Mouse (Mus musculus) heart, embryonic 11.5 days (tissue): Measurements from ENCODE around the gene Acp4. TPM values are rescaled to one million over a fixed set of nuclear protein-coding genes. Genes with fewer than 3 reads are reported as not detected.
"Not testable (repeated sequence)": the region's sequence is repeated elsewhere in the genome, so short reads cannot be mapped to it uniquely, and the experiment has no call there.

Experiments used
- ATAC-seq: fragments of 200-750 bp; cut with Nextera tagmentation; replicated peaks from 2 replicates; pipeline ENCODE4 v1.8.0; 2017; ENCODE audit warnings: moderate library complexity; ENCODE audit not compliant: insufficient number of reproducible peaks, low FRiP score, low TSS enrichment
- H3K27ac ChIP-seq: fragments of 300-500 bp; sonication (generic); 2 replicates; pipeline ENCODE4 v1.5.1; 2014; ENCODE audit warnings: mild to moderate bottlenecking, low read depth, low read length
- H3K27me3 ChIP-seq: fragments of 300-500 bp; sonication (generic); 2 replicates; pipeline ENCODE4 v1.6.1; 2014; ENCODE audit warnings: mild to moderate bottlenecking, low read length, mixed read lengths; ENCODE audit not compliant: control insufficient read depth, insufficient read depth
- H3K36me3 ChIP-seq: fragments of 300-500 bp; sonication (generic); 2 replicates; pipeline ENCODE4 v1.6.1; 2014; ENCODE audit warnings: mild to moderate bottlenecking, low read length, moderate library complexity, mixed read lengths; ENCODE audit not compliant: control insufficient read depth, insufficient read depth
- H3K4me1 ChIP-seq: fragments of 300-500 bp; sonication (generic); 2 replicates; pipeline ENCODE4 v1.6.1; 2014; ENCODE audit warnings: low read length; ENCODE audit not compliant: control insufficient read depth, insufficient read depth
- H3K4me2 ChIP-seq: fragments of 300-500 bp; sonication (generic); 2 replicates; pipeline ENCODE4 v1.6.1; 2014; ENCODE audit warnings: mild to moderate bottlenecking, moderate library complexity
- H3K4me3 ChIP-seq: fragments of 300-500 bp; sonication (generic); 2 replicates; pipeline ENCODE4 v1.5.1; 2014; ENCODE audit warnings: low read depth, low read length
- H3K9ac ChIP-seq: fragments of 300-500 bp; sonication (generic); 2 replicates; pipeline ENCODE4 v1.6.1; 2014; ENCODE audit warnings: mild to moderate bottlenecking, low read depth, low read length, moderate library complexity
- H3K9me3 ChIP-seq: fragments of 300-500 bp; sonication (generic); replicated peaks from 2 replicates; pipeline ENCODE4 v1.6.1; 2016; ENCODE audit warnings: low read length; ENCODE audit not compliant: control insufficient read depth
- WGBS: fragments of 180-500 bp; shearing (Covaris S2); extraction: QIAGEN DNeasy Blood & Tissue Kit; methylation state at CpG from one replicate; pipeline ENCODE4 v1.1.7; 2014; ENCODE audit not compliant: insufficient replicate concordance; 5-methylcytosine and 5-hydroxymethylcytosine counted together
- polyA plus RNA-seq: library from polyadenylated mRNA; unstranded; fragments of >200 nt; fragmentation: Nextera tagmentation; extraction: Ambion mirVana; gene quantifications from 2 replicates; pipeline ENCODE4 v1.2.1, GENCODE M21; 2014

The Acp4 gene
- polyA plus RNA-seq, 1 experiment from 2014 or later: not detected

DNA sequence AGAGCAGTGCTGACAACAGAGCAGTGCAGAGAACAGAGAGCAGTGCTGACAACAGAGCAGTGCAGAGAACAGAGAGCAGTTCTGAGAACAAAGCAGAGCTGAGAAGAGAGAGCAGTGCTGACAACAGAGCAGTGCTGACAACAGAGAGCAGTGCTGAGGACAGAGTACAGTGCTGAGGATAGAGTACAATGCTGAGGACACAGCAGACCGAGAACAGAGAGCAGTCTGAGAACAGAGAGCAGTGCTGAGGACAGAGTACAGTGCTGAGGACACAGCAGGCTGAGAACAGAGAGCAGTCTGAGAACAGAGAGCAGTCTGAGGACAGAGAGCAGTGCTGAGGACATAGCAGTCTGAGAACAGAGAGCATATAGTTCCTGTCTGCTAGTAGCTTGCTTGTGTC is 16.5 kb downstream of the Acp4 start:
- Histone ChIP-seq H3K36me3 (no peaks in the 10 kb centered on the region), H3K4me2 (no peak overlapping the region), H3K4me3 (no peak overlapping the region), H3K9ac (no peak overlapping the region), H3K9me3 (no peaks in the 10 kb centered on the region), H3K27ac (no peak overlapping the region), H3K27me3 (no peaks in the 10 kb centered on the region), H3K4me1 (peaks cover 6% of the 10 kb centered on the region; the same call in 1 of the 2 replicates)
- no peak for ATAC-seq
- WGBS: 62% methylated on average over 1 of the region's 1 CpGs

DNA sequence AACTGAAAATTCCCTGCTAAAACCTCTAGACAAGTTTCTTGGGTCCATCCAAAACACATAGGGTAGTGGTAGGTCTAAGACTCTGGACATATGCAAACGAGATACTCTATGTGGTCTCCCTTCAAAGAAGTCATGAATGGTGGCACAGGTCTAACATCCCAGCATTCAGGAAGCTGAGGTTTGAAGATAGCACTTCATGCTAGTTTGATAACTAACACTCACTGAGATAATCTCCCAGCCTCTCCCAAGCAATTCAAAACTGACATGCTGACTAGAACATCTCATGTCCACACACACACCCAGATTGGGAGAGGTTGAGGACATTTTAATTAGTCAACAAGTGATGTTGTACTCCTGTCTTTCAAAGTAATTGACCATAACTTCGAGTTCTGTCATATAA is 17.3 kb downstream of the Acp4 start:
- Histone ChIP-seq H3K27ac (no peak overlapping the region), H3K4me2 (no peak overlapping the region), H3K27me3 (no peaks in the 10 kb centered on the region), H3K4me3 (no peak overlapping the region), H3K9me3 (no peaks in the 10 kb centered on the region), H3K4me1 (no peaks in the 10 kb centered on the region), H3K9ac (no peak overlapping the region), H3K36me3 (no peaks in the 10 kb centered on the region)
- ATAC-seq: no peak
- 55% methylated on average over 2 of the region's 2 CpGs for WGBS

DNA sequence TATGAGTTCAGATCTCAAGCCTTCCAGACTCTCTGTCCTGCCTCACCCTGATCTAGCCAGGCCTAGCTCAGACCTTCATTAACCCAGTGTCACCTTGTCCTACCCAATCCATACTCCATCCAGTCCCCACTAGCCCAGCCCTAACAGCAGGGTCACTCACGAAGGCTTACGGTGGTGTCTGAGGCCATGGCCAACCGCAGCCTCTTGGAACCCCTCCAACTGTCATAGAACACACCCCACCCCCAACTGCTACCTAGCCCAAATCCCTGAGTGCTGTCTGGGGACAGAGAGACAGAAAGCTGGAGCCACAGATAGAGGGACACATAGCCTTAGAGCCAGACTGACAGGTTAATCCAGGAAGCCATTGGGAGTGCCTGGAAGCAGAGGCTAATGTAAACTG is 21.3 kb downstream of the Acp4 start, which contains the start of gene Gm36864:
Gene Gm36864, plus strand, starts transcription at position 269 of the 400 bp plus-strand sequence.
- Histone ChIP-seq H3K27ac (no peak within 1 kb of the TSS), H3K36me3 (no peaks in the 10 kb centered on the region), H3K4me1 (no peaks in the 10 kb centered on the region), H3K9me3 (no peaks in the 10 kb centered on the region), H3K9ac (no peak within 1 kb of the TSS), H3K4me2 (no peak within 1 kb of the TSS), H3K4me3 (no peak within 1 kb of the TSS), H3K27me3 (no peaks in the 10 kb centered on the region)
- WGBS: 64% methylated on average over 3 of the region's 3 CpGs
- no peak for ATAC-seq

DNA sequence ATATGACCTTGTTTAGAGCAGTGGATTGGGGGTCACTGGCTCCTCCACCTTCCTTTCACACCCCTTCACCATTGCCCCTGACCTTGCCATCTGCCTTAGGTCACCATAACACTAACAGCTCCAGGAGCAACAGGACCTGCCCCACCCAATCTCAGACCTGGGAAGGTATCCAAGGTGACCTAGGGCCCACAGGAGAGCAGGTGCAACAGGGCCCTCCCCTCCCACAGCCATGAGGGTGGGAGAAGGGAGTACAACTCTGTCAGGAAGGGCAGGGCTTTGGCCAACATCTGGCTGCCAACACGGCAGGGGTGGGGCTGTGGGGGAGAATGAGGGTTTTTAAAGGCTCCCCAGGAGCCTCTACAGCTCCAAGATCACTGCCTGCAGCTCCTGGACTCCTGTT is 32.1 kb downstream of the Acp4 start, which contains the start of gene Klk1:
Gene Klk1, plus strand, starts transcription at position 285 of the 400 bp plus-strand sequence.
- Histone ChIP-seq H3K9ac (no peak within 1 kb of the TSS), H3K27ac (no peak within 1 kb of the TSS), H3K4me3 (no peak within 1 kb of the TSS), H3K36me3 (no peaks in the 10 kb centered on the region), H3K9me3 (no peaks in the 10 kb centered on the region), H3K4me2 (no peak within 1 kb of the TSS), H3K4me1 (no peaks in the 10 kb centered on the region), H3K27me3 (no peaks in the 10 kb centered on the region)
- 22% methylated on average over 1 of the region's 1 CpGs for WGBS
- ATAC-seq: no peak

DNA sequence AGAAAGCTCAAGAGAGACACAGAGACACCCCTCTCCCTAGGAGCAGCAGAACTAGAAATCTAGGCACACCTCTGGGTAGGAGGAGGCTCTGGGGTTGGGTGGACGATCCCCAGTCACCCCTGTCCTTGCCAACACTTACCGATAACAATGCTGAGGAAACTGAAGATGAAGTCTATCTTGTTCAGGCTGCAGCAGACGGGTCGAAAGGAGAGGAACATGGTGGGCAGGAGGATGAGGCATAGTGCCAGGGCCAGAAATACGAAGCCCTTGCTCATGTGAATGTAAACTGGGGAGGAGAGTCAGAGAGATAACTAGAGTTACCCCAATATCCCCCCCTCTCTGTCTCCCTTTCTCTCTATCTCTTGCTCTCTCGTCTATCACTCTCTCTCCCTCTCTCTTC is 34.8 kb downstream of the Acp4 start:
- not testable (repeated sequence) for ATAC-seq, H3K9me3 ChIP-seq, H3K27me3 ChIP-seq, H3K4me2 ChIP-seq, H3K9ac ChIP-seq, H3K4me1 ChIP-seq, H3K36me3 ChIP-seq, H3K4me3 ChIP-seq, H3K27ac ChIP-seq
- 64% methylated on average over 6 of the region's 6 CpGs for WGBS

DNA sequence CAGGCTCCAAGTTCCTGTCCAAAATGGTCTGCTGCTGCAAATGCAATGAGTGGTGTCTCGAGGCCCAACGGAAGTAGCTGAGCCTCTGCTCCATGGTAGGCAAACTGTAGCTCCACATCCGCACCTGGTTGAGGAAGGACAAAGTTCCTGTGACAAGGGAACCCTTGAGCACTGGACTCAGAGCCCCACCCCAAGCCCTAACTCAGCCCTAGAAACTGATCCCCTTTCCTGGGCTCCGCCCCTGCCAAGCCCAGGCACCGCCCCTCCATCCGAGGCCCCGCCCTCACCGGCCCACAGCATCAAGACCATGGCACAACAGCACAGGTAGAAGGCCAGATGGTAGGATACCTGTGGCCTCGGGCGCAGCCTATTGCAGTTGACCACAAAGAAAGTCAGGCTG is 35.6 kb downstream of the Acp4 start:
- H3K4me2 ChIP-seq, H3K36me3 ChIP-seq, ATAC-seq, H3K27me3 ChIP-seq, H3K9ac ChIP-seq, H3K9me3 ChIP-seq, H3K4me1 ChIP-seq, H3K4me3 ChIP-seq, H3K27ac ChIP-seq: not testable (repeated sequence)
- WGBS: 65% methylated on average over 8 of the region's 10 CpGs

DNA sequence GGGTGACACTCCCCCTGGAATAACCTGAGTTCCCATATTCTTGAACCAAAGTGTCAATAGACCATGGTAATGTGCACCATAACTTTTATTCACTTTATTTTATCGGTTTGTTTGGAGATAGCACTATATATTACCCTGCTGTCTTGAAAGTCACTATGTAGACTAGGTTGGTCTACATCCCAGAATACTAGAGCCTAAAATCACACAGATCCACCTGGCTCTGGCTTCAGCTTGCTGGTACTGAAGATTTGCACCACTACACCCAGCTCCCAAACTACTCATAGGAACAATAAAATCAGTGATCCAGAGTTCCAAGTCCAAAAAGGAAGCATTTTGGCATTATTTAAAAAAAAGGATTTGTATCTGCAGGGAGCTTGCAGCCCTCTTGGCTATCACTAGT is 41.5 kb downstream of the Acp4 start, which contains the start of gene Klk1b5:
Gene Klk1b5, plus strand, starts transcription at position 301 of the 400 bp plus-strand sequence.
- 76% methylated on average over 1 of the region's 1 CpGs for WGBS
- Histone ChIP-seq H3K27ac (no peak within 1 kb of the TSS), H3K36me3 (no peaks in the 10 kb centered on the region), H3K4me2 (no peak within 1 kb of the TSS), H3K9me3 (no peaks in the 10 kb centered on the region), H3K4me1 (no peaks in the 10 kb centered on the region), H3K9ac (no peak within 1 kb of the TSS), H3K27me3 (no peaks in the 10 kb centered on the region), H3K4me3 (no peak within 1 kb of the TSS)
- no peak for ATAC-seq

DNA sequence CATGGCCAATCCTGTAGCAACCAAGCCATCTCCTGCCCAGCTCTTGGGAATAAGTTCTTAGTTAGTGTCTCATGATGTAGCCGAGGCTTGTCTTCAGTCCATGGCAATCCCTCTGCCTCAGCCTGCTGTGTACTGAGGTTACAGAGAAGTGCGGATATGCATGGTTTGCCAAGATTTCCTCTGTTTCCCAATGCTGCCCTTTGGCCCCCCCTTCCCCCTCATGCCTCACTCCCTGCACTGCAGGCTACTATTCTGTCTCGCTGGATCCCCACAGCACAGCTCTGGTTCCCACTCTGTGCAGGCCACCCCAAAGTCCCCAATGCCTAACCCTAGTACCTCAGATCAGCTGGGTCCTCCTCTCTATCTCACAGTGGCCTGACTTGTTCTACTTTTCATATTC is 48.9 kb downstream of the Acp4 start:
- no peaks in the 10 kb centered on the region for H3K36me3 ChIP-seq
- H3K4me1 ChIP-seq: no peaks in the 10 kb centered on the region
- no peak overlapping the region for H3K4me2 ChIP-seq
- ATAC-seq: no peak
- no peaks in the 10 kb centered on the region for H3K27me3 ChIP-seq
- H3K9me3 ChIP-seq: no peaks in the 10 kb centered on the region
- H3K4me3 ChIP-seq: no peak overlapping the region
- no peak overlapping the region for H3K9ac ChIP-seq
- WGBS: 66% methylated on average over 3 of the region's 3 CpGs
- H3K27ac ChIP-seq: no peak overlapping the region

DNA sequence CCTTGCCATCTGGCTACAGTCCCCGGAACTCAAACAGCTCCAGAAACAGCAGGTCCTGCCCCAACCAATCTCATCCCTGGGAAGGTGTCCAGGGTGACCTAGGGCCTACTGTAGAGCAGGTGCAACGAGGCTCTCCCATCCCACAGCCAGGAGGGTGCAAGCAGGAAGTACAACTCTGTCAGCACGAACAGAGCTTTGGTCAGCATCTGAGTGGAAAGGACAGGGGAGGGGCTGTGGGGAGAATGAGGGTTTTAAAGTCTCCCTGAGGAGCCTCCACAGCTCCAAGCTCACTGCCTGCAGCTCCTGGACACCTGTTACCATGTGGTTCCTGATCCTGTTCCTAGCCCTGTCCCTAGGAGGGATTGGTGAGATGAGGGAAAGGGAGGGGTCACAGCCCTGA is 50.0 kb downstream of the Acp4 start, which contains the start of gene Klk1b4:
Gene Klk1b4, plus strand, starts transcription at position 301 of the 400 bp plus-strand sequence.
- not testable (repeated sequence) for H3K27ac ChIP-seq

More for the DNA sequence above, 50.0 kb downstream of the Acp4 start, which contains the start of gene Klk1b4:
- H3K27me3 ChIP-seq, ATAC-seq, H3K4me1 ChIP-seq, H3K9ac ChIP-seq, H3K4me2 ChIP-seq, H3K36me3 ChIP-seq, H3K9me3 ChIP-seq, H3K4me3 ChIP-seq: not testable (repeated sequence)
- 52% methylated on average over 3 of the region's 3 CpGs for WGBS
